Mouse (Mus musculus): ENCODE data around the gene Hoxb6. TPM values are rescaled to one million over a fixed set of nuclear protein-coding genes. Genes with fewer than 3 reads are reported as not detected.

Hoxb6 gene
- polyA plus RNA-seq, 1 experiment from 2014 or later = 66.7 TPM

DNA sequence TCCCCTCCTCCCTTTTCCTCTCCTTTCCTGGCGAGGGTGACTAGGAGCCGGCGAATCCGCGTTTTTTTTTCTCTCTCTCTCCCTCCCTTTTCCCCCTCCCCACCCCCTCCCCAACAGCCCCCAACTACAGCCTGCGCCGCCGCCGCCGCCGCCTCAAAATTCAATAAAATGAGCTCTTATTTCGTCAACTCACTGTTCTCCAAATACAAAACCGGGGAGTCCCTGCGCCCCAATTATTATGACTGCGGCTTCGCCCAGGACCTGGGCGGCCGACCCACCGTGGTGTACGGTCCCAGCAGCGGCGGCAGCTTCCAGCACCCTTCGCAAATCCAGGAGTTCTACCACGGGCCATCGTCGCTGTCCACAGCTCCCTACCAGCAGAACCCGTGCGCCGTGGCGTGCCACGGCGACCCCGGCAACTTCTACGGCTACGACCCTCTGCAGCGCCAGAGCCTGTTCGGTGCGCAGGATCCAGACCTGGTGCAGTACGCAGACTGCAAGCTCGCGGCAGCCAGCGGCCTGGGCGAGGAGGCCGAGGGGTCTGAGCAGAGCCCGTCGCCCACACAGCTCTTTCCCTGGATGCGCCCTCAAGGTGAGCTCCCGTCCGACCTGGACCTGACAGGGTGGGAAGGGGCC, 9.4 kb upstream of the Hoxb6 start:
- peaks cover 6% of the 10 kb centered on the region for H3K4me1 ChIP-seq (replicated peaks)
- H3K9me3 ChIP-seq = no peaks in the 10 kb centered on the region
- under 1% methylated on average over 49 of the region's 49 CpGs for WGBS
- peak overlapping the region; percentile 40 for H3K4me3 ChIP-seq
- H3K36me3 ChIP-seq = no peaks in the 10 kb centered on the region
- peak overlapping the region; percentile 50 for H3K4me2 ChIP-seq
- ATAC-seq (ENCODE audit: low FRiP score, low read depth) = no peak
- peaks cover 77% of the 10 kb centered on the region for H3K27me3 ChIP-seq
- H3K9ac ChIP-seq = peak overlapping the region; percentile 37
- H3K27ac ChIP-seq (replicated peaks) = peak overlapping the region; percentile 72

DNA sequence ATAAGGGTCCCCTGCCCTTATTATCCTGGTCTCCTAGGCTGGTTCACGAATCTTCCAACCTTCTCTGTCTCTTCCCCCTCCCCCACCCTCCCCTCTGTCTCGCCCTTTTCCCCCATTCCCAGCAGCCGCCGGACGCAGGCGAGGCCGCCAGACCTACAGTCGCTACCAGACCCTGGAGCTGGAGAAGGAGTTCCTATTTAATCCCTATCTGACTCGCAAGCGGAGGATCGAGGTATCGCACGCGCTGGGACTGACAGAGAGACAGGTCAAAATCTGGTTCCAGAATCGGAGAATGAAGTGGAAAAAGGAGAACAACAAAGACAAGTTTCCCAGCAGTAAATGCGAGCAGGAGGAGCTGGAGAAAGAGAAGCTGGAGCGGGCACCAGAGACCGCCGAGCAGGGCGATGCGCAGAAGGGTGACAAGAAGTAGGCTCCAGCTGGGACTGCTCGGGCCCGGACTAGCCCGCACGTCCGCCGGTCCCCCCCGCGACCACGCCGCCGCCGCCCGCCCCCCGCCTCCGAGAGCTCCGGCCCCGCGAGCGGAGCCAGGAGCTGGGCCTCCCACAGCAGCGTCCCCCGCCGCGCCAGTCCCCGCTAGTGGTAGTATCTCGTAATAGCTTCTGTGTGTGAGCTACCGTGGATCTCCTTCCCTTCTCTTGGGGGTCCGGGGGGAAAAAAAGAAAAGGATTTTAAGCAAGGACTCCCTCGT, 8.1 kb upstream of the Hoxb6 start:
- peak overlapping the region; percentile 50 for H3K4me2 ChIP-seq
- peak overlapping the region; percentile 40 for H3K4me3 ChIP-seq
- peak overlapping the region; percentile 28 for H3K9ac ChIP-seq
- no peaks in the 10 kb centered on the region for H3K9me3 ChIP-seq
- no peaks in the 10 kb centered on the region for H3K36me3 ChIP-seq
- no peak for ATAC-seq (ENCODE audit: low FRiP score, low read depth)
- WGBS = under 1% methylated on average over 48 of the region's 49 CpGs
- H3K27me3 ChIP-seq = peaks cover 77% of the 10 kb centered on the region
- peaks cover 6% of the 10 kb centered on the region for H3K4me1 ChIP-seq (replicated peaks)
- peak overlapping the region; percentile 72 for H3K27ac ChIP-seq (replicated peaks)

DNA sequence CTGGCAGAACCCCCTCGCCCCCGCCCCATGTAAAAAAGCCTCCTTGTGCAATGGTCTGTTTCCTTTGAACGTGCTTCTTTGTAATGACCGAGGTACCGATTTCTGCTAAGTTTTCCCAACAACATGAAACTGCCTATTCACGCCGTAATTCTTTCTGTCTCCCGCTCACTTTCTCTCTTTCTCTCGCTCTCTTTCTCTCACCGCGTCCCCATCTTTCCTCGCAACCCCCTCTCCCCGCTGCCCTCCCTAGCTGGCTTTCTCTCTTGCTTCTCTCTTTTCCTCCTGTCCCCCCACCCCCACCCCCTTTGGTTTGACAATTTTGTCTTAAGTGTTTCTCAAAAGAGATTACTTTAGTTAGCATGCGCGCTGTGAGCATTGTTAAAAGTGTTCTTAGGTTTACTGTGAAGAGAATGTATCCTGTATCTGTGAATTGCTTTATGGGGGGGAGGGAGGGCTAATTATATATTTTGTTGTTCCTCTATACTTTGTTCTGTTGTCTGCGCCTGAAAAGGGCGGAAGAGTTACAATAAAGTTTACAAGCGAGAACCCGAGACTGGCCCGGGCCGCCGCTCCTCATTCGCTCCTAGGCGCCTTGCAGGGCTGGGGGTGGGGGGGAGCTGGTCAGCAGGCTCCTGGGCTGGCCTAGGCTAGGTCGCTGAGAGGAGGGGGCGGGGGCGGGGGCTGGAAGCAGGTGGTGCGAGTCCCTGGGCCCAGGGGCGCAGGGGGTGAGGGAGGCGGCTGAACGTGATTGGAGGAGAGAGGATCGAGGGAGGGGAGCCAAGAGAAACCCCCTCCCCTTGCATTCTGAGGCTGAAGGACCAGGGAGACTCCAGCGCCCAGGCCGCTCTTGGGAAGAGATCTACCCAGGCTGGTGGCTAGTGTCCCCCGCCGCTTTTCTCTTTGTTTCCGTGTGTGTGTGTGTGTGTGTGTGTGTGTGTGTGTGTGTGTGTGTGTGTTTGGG, 7.2 kb upstream of the Hoxb6 start:
- peak overlapping the region; percentile 40 for H3K4me3 ChIP-seq
- H3K4me1 ChIP-seq (replicated peaks) = peaks cover 6% of the 10 kb centered on the region
- peak; percentile 69; the same call in 1 of the 2 replicates for ATAC-seq (ENCODE audit: low FRiP score, low read depth)
- peak overlapping the region; percentile 72 for H3K27ac ChIP-seq (replicated peaks)
- H3K36me3 ChIP-seq = no peaks in the 10 kb centered on the region
- peaks cover 72% of the 10 kb centered on the region for H3K27me3 ChIP-seq
- no peaks in the 10 kb centered on the region for H3K9me3 ChIP-seq
- WGBS = under 1% methylated on average over 37 of the region's 37 CpGs
- peak overlapping the region; percentile 50 for H3K4me2 ChIP-seq
- peak overlapping the region; percentile 28 for H3K9ac ChIP-seq

DNA sequence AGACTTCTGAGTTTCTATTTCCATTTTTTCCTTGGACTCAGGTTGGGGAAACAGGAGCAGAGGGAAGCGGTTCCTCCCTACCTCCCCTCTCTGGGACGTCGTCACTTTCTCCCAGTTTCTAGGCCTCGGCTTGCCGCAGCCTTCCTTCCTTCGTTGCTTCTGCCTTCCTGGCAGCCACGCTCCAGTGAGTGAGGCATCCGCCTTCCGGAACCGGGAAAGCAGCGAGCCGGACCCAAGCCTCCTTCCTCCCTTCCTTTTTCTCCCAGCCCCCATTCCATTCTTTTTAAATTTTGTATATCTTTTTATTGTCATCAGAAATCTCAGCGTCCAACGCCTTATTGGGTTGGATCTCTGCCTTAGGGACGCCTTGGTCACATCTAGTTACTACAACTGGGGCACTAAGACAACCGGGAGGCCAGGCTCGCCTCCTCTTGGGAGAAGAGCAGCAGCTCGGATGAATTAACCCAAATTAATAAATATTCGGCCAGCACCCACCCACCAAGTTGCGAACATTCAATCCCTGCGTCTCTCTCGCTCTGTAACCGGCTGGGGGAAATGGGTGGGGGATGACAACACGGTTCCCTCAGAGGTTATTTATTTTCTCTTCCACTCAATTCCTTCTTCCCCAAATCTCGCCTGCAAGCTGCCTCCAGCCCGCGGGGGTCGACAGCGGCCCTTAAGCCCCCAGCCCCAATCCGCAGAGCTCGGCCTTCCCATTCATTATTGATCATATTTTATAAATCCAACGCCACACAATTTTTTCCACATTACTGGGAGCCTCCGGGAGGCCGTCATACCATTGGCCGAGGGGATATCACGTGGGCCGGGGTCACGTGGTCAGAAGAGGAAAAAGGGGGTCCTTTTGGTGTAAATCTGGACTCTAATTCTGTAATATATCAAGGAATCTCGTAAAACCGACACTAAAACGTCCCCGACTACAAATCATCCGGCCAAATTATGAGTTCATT, 6.2 kb upstream of the Hoxb6 start, which contains the start of gene Hoxb7:
Gene Hoxb7, plus strand, starts transcription at position 853 of the 968 bp plus-strand sequence.
- H3K4me3 ChIP-seq = peak within 1 kb of the TSS; percentile 40

DNA sequence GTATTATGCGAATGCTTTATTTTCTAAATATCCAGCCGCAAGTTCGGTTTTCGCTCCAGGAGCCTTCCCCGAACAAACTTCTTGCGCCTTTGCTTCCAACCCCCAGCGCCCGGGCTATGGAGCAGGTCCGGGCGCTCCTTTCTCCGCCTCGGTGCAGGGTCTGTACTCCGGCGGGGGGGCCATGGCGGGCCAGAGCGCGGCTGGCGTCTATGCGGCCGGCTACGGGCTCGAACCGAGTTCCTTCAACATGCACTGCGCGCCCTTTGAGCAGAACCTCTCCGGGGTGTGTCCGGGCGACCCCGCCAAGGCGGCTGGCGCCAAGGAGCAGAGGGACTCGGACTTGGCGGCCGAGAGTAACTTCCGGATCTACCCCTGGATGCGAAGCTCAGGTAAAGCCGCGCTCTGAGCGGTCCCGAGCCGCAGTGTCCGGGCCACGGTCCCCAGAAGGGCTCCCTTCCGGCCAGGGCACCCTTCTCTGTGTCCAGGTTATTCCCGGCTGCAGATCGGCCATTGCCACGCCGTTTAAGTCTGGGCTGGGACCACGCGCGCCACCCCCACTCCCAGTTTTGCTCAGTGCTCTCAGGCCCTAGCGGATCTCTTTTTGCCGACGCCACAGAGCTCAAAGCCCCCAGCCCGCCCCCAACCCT, 5.4 kb upstream of the Hoxb6 start:
- peak overlapping the region; percentile 72 for H3K27ac ChIP-seq (replicated peaks)
- ATAC-seq (ENCODE audit: low FRiP score, low read depth) = no peak
- H3K9ac ChIP-seq = peak overlapping the region; percentile 27; the same call in 1 of the 2 replicates
- H3K4me1 ChIP-seq (replicated peaks) = peaks cover 6% of the 10 kb centered on the region
- peaks cover 72% of the 10 kb centered on the region for H3K27me3 ChIP-seq
- WGBS = under 1% methylated on average over 55 of the region's 55 CpGs
- no peaks in the 10 kb centered on the region for H3K9me3 ChIP-seq
- H3K4me3 ChIP-seq = peak overlapping the region; percentile 40
- H3K4me2 ChIP-seq = peak overlapping the region; percentile 50
- H3K36me3 ChIP-seq = no peaks in the 10 kb centered on the region

More for the DNA sequence above, 6.2 kb upstream of the Hoxb6 start, which contains the start of gene Hoxb7:
- peaks cover 74% of the 10 kb centered on the region for H3K27me3 ChIP-seq
- H3K9me3 ChIP-seq = no peaks in the 10 kb centered on the region
- peak within 1 kb of the TSS; percentile 72 for H3K27ac ChIP-seq (replicated peaks)
- peaks cover 6% of the 10 kb centered on the region for H3K4me1 ChIP-seq (replicated peaks)
- peak within 1 kb of the TSS; percentile 27 for H3K9ac ChIP-seq
- H3K4me2 ChIP-seq = peak within 1 kb of the TSS; percentile 50
- H3K36me3 ChIP-seq = no peaks in the 10 kb centered on the region
- ATAC-seq (ENCODE audit: low FRiP score, low read depth) = no peak
- 2% methylated on average over 43 of the region's 43 CpGs for WGBS

DNA sequence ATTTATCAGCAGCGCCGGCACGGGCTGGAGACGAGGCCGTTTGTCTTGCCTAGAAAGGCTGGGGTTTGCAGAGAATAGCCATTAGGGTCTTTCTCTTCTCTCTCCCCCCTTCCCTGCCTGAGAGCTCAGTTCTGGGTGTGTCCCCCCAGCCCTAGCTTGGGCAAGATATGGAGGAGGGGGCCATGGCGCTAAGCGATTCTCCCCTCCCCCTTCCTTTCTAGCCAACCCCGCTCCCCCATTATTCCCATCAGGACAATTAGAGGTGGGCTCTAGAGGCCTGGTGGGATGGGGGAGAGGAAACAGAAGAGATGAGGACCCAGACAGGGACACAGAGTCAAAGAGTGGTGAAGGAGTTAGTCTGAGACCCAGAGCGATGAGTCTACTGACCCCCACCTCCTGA, 4.9 kb upstream of the Hoxb6 start:
- Histone ChIP-seq H3K9ac (0 out of 2 replicates have a peak overlapping the region, but pooled peaks have one; percentile 27), H3K36me3 (no peaks in the 10 kb centered on the region), H3K4me2 (peak overlapping the region; percentile 50), H3K27ac (replicated peaks) (peak overlapping the region; percentile 72), H3K27me3 (peaks cover 74% of the 10 kb centered on the region), H3K4me3 (peak overlapping the region; percentile 40), H3K4me1 (replicated peaks) (peaks cover 6% of the 10 kb centered on the region), H3K9me3 (no peaks in the 10 kb centered on the region)
- WGBS = 2% methylated on average over 8 of the region's 9 CpGs
- ATAC-seq (ENCODE audit: low FRiP score, low read depth) = 0 out of 2 replicates have a peak, but pooled peaks have one; percentile 27

DNA sequence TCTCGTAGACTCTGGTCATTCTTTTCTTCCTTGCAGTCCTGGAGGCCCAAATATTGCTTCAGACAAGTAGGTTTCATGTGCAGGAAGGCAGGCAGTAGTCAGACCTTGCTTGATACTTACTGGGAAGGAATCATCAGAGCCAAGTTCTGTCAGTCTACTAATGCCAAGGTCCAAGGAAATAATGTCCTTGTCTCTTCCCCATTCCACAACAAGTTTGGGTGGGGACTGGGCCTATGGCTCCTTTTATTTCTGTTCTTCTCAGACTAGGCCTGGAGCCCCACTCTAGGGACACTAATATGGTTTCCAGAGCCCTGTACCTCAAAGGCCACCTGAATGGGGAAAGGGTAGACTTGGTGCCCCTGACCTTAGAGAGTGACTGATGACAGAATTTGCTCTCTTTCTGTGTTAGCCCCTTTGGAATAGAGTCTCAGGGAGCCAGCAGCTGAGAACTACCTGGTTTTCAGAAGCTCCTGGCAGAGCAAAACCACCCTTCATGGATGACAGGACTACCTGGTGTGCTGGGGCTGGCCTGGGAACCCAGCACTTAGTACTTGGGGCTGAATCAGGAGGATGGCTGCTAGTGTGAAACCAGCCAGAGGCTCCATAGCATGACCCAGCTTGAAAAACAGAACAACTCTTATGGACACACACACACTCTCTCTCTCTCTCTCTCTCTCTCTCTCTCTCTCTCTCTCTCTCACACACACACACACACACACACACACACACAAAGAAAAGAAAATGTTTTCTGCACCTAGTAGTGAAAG, 3.6 kb upstream of the Hoxb6 start:
- no peaks in the 10 kb centered on the region for H3K36me3 ChIP-seq
- H3K4me2 ChIP-seq = peak overlapping the region; percentile 50
- H3K4me1 ChIP-seq (replicated peaks) = peaks cover 6% of the 10 kb centered on the region
- no peak for ATAC-seq (ENCODE audit: low FRiP score, low read depth)
- no peaks in the 10 kb centered on the region for H3K9me3 ChIP-seq
- H3K4me3 ChIP-seq = no peak overlapping the region
- peaks cover 78% of the 10 kb centered on the region for H3K27me3 ChIP-seq
- 14% methylated on average over 1 of the region's 1 CpGs for WGBS
- H3K27ac ChIP-seq (replicated peaks) = peak overlapping the region; percentile 34; the same call in 1 of the 2 replicates
- no peak overlapping the region for H3K9ac ChIP-seq

DNA sequence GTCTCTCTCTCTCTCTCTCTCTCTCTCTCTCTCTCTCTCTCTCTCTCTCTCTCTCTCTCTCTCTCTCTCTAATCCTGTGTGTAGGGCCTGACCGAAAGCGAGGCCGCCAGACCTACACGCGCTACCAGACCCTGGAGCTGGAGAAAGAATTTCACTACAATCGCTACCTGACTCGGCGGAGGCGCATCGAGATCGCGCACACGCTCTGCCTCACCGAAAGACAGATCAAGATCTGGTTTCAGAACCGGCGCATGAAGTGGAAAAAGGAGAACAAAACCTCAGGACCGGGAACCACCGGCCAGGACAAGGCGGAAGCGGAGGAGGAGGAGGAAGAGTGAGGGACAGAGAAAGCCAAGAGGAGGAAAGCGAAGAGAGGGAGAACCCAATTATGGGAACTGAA, 3.0 kb upstream of the Hoxb6 start:
- no peaks in the 10 kb centered on the region for H3K9me3 ChIP-seq
- WGBS = 5% methylated on average over 21 of the region's 21 CpGs
- peak overlapping the region; percentile 30 for H3K4me2 ChIP-seq
- H3K36me3 ChIP-seq = no peaks in the 10 kb centered on the region
- no peak overlapping the region for H3K4me3 ChIP-seq
- H3K4me1 ChIP-seq (replicated peaks) = peaks cover 4% of the 10 kb centered on the region
- ATAC-seq (ENCODE audit: low FRiP score, low read depth) = no peak
- 0 out of 2 replicates have a peak overlapping the region, but pooled peaks have one; percentile 7 for H3K27ac ChIP-seq (replicated peaks)
- no peak overlapping the region for H3K9ac ChIP-seq
- peaks cover 79% of the 10 kb centered on the region for H3K27me3 ChIP-seq

DNA sequence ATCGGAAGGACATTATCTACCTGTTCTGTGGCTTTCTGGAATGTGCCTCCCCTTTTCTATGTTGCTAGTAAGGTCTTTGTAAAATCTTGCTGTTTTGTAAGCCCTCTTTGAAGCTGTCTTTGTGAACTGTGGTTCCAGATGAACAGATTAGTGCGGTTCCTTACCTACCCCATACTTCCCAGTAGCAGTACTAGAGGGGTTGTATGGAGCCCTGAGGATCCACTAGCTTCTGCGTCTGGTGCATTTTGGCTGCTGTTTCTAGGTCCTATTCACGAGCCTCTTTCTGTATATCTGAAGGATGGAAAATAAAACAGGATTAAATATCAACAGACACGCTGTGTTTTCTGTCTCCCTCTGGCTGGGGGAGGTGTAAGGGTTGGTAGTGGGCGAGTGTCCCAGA, 2.4 kb upstream of the Hoxb6 start:
- Histone ChIP-seq H3K4me1 (replicated peaks) (no peaks in the 10 kb centered on the region), H3K36me3 (no peaks in the 10 kb centered on the region), H3K27me3 (peaks cover 79% of the 10 kb centered on the region), H3K9ac (no peak overlapping the region), H3K4me3 (no peak overlapping the region), H3K9me3 (no peaks in the 10 kb centered on the region), H3K27ac (replicated peaks) (0 out of 2 replicates have a peak overlapping the region, but pooled peaks have one; percentile 7), H3K4me2 (peak overlapping the region; percentile 7; the same call in 1 of the 2 replicates)
- 13% methylated on average over 6 of the region's 6 CpGs for WGBS
- no peak for ATAC-seq (ENCODE audit: low FRiP score, low read depth)
